Mouse (Mus musculus) MEL (cell line): ENCODE measurements around the gene Dnal4. TPM values are rescaled to one million over a fixed set of nuclear protein-coding genes. Genes with fewer than 3 reads are reported as not detected.

Experiments used
- DNase-seq: peaks from one replicate; pipeline ENCODE4 v3.0.0; 2011; ENCODE audit warnings: low read depth, low spot score
- H3K27ac ChIP-seq: 2 replicates; pipeline ENCODE4 v1.5.1; 2012; ENCODE audit warnings: low read depth, mild to moderate bottlenecking, control low read depth, low read length, moderate library complexity; ENCODE audit not compliant: control insufficient read depth
- H3K27me3 ChIP-seq, 2 experiments: fragments of 150-350 bp in 1 of 2; sonication (generic) in 1 of 2; 2 replicates each; pipeline ENCODE4 v1.6.1; 2012; ENCODE audit warnings: low read length in 2 of 2, mild to moderate bottlenecking in 2 of 2, improper control_type of control experiment in 1 of 2, moderate library complexity in 1 of 2; ENCODE audit not compliant: insufficient read depth in 2 of 2, control insufficient read depth in 1 of 2
- H3K36me3 ChIP-seq, 2 experiments: 2 replicates each; pipeline ENCODE4 v1.6.1; 2012 to 2014; ENCODE audit warnings: low read length in 2 of 2, improper control_type of control experiment in 1 of 2, inconsistent platforms in 1 of 2, mild to moderate bottlenecking in 1 of 2; ENCODE audit not compliant: insufficient read depth in 2 of 2, control insufficient read depth in 1 of 2
- H3K4me1 ChIP-seq, 2 experiments: fragments of 150-350 bp in 1 of 2; sonication (generic) in 1 of 2; 2 replicates each; pipeline ENCODE4 v1.6.1; 2012; ENCODE audit warnings: low read length in 2 of 2, improper control_type of control experiment in 1 of 2, mild to moderate bottlenecking in 1 of 2; ENCODE audit not compliant: insufficient read depth in 2 of 2, control insufficient read depth in 1 of 2
- H3K4me3 ChIP-seq, 2 experiments: fragments of 150-350 bp in 1 of 2; sonication (generic) in 1 of 2; 2 replicates each; pipeline ENCODE4 v1.5.1; 2012; ENCODE audit warnings: low read depth in 2 of 2, low read length in 2 of 2, mild to moderate bottlenecking in 2 of 2, moderate library complexity in 2 of 2, control low read depth in 1 of 2, improper control_type of control experiment in 1 of 2; ENCODE audit not compliant: control insufficient read depth in 1 of 2, insufficient read depth in 1 of 2
- H3K79me2 ChIP-seq: 2 replicates; pipeline ENCODE4 v1.6.1; 2012; ENCODE audit warnings: mild to moderate bottlenecking, low read length, moderate library complexity; ENCODE audit not compliant: control insufficient read depth, poor library complexity, insufficient read depth
- H3K9ac ChIP-seq: 2 replicates; pipeline ENCODE4 v1.6.1; 2012; ENCODE audit warnings: low read depth, mild to moderate bottlenecking, control low read depth, low read length, moderate library complexity; ENCODE audit not compliant: control insufficient read depth, poor library complexity, severe bottlenecking
- H3K9me3 ChIP-seq: fragments of 150-350 bp; sonication (generic); replicated peaks from 2 replicates; pipeline ENCODE4 v1.6.1; 2012; ENCODE audit warnings: mild to moderate bottlenecking, low read length, improper control_type of control experiment, moderate library complexity; ENCODE audit not compliant: insufficient read depth
- CHD1 ChIP-seq: IDR thresholded peaks from 2 replicates; pipeline ENCODE4 v1.6.1; 2012; ENCODE audit warnings: low read depth, mild to moderate bottlenecking, inconsistent platforms, low read length, improper control_type of control experiment
- CHD2 ChIP-seq: IDR thresholded peaks from 2 replicates; pipeline ENCODE4 v1.6.1; 2011; ENCODE audit warnings: low read length, improper control_type of control experiment
- CTCF ChIP-seq, 3 experiments: IDR thresholded peaks in 2 of 3; conservative IDR thresholded peaks in 1 of 3; 2 replicates each; pipeline ENCODE4 v1.5.1; 2011 to 2012; ENCODE audit warnings: low read length in 3 of 3, low read depth in 2 of 3, mild to moderate bottlenecking in 2 of 3, improper control_type of control experiment in 1 of 3, inconsistent platforms in 1 of 3, mixed read lengths in 1 of 3, moderate library complexity in 1 of 3; ENCODE audit not compliant: control insufficient read depth in 1 of 3, insufficient read depth in 1 of 3, poor library complexity in 1 of 3, severe bottlenecking in 1 of 3
- E2F4 ChIP-seq: IDR thresholded peaks from 2 replicates; pipeline ENCODE4 v1.6.1; 2011; ENCODE audit warnings: low read depth, low read length, improper control_type of control experiment, borderline replicate concordance
- ELF1 ChIP-seq: IDR thresholded peaks from 2 replicates; pipeline ENCODE4 v1.6.1; 2014; ENCODE audit warnings: low read depth, mild to moderate bottlenecking, inconsistent platforms, low read length, improper control_type of control experiment, moderate library complexity
- ETS1 ChIP-seq: IDR thresholded peaks from 2 replicates; pipeline ENCODE4 v1.6.1; 2012; ENCODE audit warnings: low read depth, mild to moderate bottlenecking, inconsistent platforms, low read length, improper control_type of control experiment, moderate library complexity
- MAFK ChIP-seq: IDR thresholded peaks from 2 replicates; pipeline ENCODE4 v1.6.1; 2011; ENCODE audit warnings: low read depth, mild to moderate bottlenecking, low read length, improper control_type of control experiment, borderline replicate concordance
- MAX ChIP-seq: IDR thresholded peaks from 2 replicates; pipeline ENCODE4 v1.6.1; 2011; ENCODE audit warnings: low read length, improper control_type of control experiment
- MYC ChIP-seq: IDR thresholded peaks from 2 replicates; pipeline ENCODE4 v1.6.1; 2011; ENCODE audit warnings: low read depth, mild to moderate bottlenecking, low read length, improper control_type of control experiment, moderate library complexity
- POLR2AphosphoS2 ChIP-seq: IDR thresholded peaks from 2 replicates; pipeline ENCODE4 v1.6.1; 2011; ENCODE audit warnings: low read length, improper control_type of control experiment
- POLR2AphosphoS5 ChIP-seq: IDR thresholded peaks from 2 replicates; pipeline ENCODE4 v1.6.1; 2012; ENCODE audit warnings: low read depth, borderline replicate concordance, mild to moderate bottlenecking, inconsistent platforms, low read length, moderate library complexity, mixed read lengths
- RCOR1 ChIP-seq: IDR thresholded peaks from 2 replicates; pipeline ENCODE4 v1.6.1; 2012; ENCODE audit warnings: low read depth, mild to moderate bottlenecking, inconsistent platforms, low read length, improper control_type of control experiment
- TAL1 ChIP-seq: IDR thresholded peaks from 2 replicates; pipeline ENCODE4 v1.6.1; 2012; ENCODE audit warnings: mild to moderate bottlenecking, inconsistent platforms, low read length, moderate library complexity, mixed read lengths
- USF1 ChIP-seq: IDR thresholded peaks from 2 replicates; pipeline ENCODE4 v1.6.1; 2014; ENCODE audit warnings: low read depth, mild to moderate bottlenecking, inconsistent platforms, low read length, improper control_type of control experiment, moderate library complexity
- ZNF384 ChIP-seq: IDR thresholded peaks from 2 replicates; pipeline ENCODE4 v1.6.1; 2012; ENCODE audit warnings: low read depth, mild to moderate bottlenecking, inconsistent platforms, low read length, improper control_type of control experiment
- polyA plus RNA-seq, 2 experiments: library from polyadenylated mRNA; stranded (reverse) in 1 of 2; unstranded in 1 of 2; fragments of >175 nt in 1 of 2; fragments of >200 nt in 1 of 2; gene quantifications; 2 replicates each; pipeline versions ENCODE4 v1.2.1 to v1.2.4; 2012; ENCODE audit warnings: low replicate concordance in 2 of 2, low read depth in 1 of 2; ENCODE audit not compliant: insufficient read length in 2 of 2, insufficient read depth in 1 of 2, missing spikeins in 1 of 2
- total RNA-seq: library from RNA; depleted of rRNA; stranded (reverse); fragments of 300-350 nt; gene quantifications from 2 replicates; pipeline ENCODE4 v1.2.3, GENCODE M21; 2012

Gene Dnal4
- total and polyA plus RNA-seq, 3 experiments = 19.5 to 30.0 TPM; not detected in 1

DNA sequence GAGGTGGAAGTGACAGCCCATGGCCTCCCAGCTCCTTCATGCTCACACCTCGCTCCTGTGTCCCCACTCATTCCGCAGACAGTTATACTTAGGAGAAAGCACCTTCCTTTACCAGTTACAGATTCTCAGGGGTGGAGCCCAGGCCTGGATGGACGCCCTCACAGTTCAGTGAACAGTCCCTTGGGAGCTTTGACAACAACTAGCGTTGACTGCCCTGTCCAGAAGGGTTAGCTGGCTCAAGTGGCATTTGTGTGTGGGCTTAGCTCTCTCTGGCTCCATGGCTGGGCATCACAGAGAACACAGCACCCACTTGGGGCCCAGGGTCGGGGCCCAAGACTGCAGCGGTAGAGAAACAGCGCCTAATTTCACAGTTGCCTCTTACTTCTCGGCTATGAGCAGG is 43.3 kb downstream of the Dnal4 start:
- no peaks in the 10 kb centered on the region; a peak in 1 of 4 replicates for H3K36me3 ChIP-seq
- DNase-seq = no peak
- no peak overlapping the region for H3K9ac ChIP-seq
- H3K27me3 ChIP-seq = no peaks in the 10 kb centered on the region
- no peaks in the 10 kb centered on the region for H3K9me3 ChIP-seq
- H3K27ac ChIP-seq = no peak overlapping the region
- TF ChIP-seq ELF1 (no peak), CHD2 (no peak), ETS1 (no peak), TAL1 (no peak), MAX (no peak), MAFK (no peak), POLR2AphosphoS5 (no peak), RCOR1 (no peak), USF1 (no peak), CHD1 (no peak), CTCF (IDR thresholded peaks at IDR 0.05 in 2 of 3, conservative IDR thresholded peaks at IDR 0.05 in 1 of 3; ENCODE audit: control insufficient read depth in 1 of 3, insufficient read depth in 1 of 3, low read depth in 2 of 3, low read length in 3 of 3, poor library complexity in 1 of 3, severe bottlenecking in 1 of 3) (no peak), E2F4 (no peak)
- TF ChIP-seq, all 39 proteins: peak for 0
- no peaks in the 10 kb centered on the region for H3K79me2 ChIP-seq
- H3K4me3 ChIP-seq = no peak overlapping the region
- no peaks in the 10 kb centered on the region for H3K4me1 ChIP-seq

DNA sequence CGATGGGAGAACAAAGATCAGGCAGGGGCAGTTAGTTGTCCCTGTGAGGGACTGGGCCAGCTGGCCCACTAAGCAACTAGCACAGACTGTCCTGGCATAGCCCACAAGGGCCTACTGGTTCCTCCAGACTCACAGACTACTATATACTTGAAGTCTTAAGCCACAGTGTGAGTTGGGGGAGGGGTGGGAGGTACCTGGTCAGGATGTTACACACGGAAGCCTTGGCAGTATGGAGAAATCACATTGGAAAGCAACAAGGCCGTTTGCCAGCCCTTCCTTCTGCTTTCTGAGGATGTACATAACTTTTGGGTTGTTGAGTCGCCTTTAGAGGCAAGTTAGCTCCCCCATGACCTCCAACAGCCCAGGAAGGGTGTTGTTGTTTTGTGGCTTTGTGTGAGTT is 44.0 kb downstream of the Dnal4 start:
- H3K9ac ChIP-seq = no peak overlapping the region
- TF ChIP-seq POLR2AphosphoS2 = no peak
- TF ChIP-seq TAL1 = no peak
- TF ChIP-seq MYC = no peak
- H3K27me3 ChIP-seq = no peaks in the 10 kb centered on the region
- no peaks in the 10 kb centered on the region for H3K4me1 ChIP-seq
- H3K27ac ChIP-seq = no peak overlapping the region
- no peaks in the 10 kb centered on the region for H3K79me2 ChIP-seq
- DNase-seq = no peak
- H3K36me3 ChIP-seq = no peaks in the 10 kb centered on the region; a peak in 1 of 4 replicates
- H3K9me3 ChIP-seq = no peaks in the 10 kb centered on the region
- no peak overlapping the region for H3K4me3 ChIP-seq

DNA sequence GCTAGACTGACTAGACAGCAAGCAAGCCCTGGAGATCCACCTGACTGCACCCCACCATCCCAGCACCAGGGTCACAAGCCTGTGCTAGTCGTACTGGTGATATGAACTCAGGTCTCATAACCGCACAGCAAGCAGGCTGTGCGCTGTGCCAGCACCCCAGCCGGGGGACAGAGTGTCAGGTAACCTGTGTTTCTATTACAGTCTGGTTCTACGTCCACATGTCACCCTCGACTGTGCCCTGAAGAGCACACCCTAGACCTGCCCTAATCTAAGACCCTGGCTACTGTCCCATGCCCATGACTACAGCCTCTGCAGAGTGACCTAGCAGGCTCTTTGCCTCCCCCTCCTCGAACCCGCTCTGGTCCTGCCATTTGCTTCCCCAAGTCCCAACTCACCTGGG is 44.5 kb downstream of the Dnal4 start:
- H3K9ac ChIP-seq = no peak overlapping the region
- no peaks in the 10 kb centered on the region; a peak in 1 of 4 replicates for H3K36me3 ChIP-seq

More for the DNA sequence above, 44.5 kb downstream of the Dnal4 start:
- DNase-seq = no peak
- no peaks in the 10 kb centered on the region for H3K4me1 ChIP-seq
- TF ChIP-seq ZNF384 = no peak
- TF ChIP-seq CHD1 = no peak
- TF ChIP-seq CTCF (IDR thresholded peaks at IDR 0.05 in 2 of 3, conservative IDR thresholded peaks at IDR 0.05 in 1 of 3; ENCODE audit: control insufficient read depth in 1 of 3, insufficient read depth in 1 of 3, low read depth in 2 of 3, low read length in 3 of 3, poor library complexity in 1 of 3, severe bottlenecking in 1 of 3) = no peak
- TF ChIP-seq, all 39 proteins: peak for 0
- Histone ChIP-seq H3K27ac (no peak overlapping the region), H3K4me3 (no peak overlapping the region), H3K9me3 (no peaks in the 10 kb centered on the region), H3K27me3 (no peaks in the 10 kb centered on the region), H3K79me2 (no peaks in the 10 kb centered on the region)
